Mouse (Mus musculus): ENCODE measurements at regions not wholly inside any gene's neighbourhood (a gene's known extent, or its start where the extent isn't known, plus 50 kb on each side); places are given as distances from the start of the nearest gene placed in this dataset.

- TF ChIP-seq CTCF (IDR thresholded peaks at IDR 0.05; ENCODE audit: control insufficient read depth, insufficient read depth, insufficient read length): no peak
- no peak for TF ChIP-seq MAX (IDR thresholded peaks at IDR 0.05)
- TF ChIP-seq USF1 (IDR thresholded peaks at IDR 0.05; ENCODE audit: low read depth): no peak
- TF ChIP-seq MYOG (IDR thresholded peaks at IDR 0.05; ENCODE audit: control insufficient read depth, extremely low read depth, insufficient read length): no peak
Observed at GRCm38 (mm10) chr8:34596593-34596992, 485.1 kb upstream of the Gm10131 start.

Data from C2C12 (cell line).